In genomic region chr11:72851214-72851613, GRCm38 (mm10) we compare ENCODE assay signal across 27 mouse cellular contexts. TPM values are rescaled to one million over a fixed set of nuclear protein-coding genes. Genes with fewer than 3 reads are reported as not detected.
DNase-seq lines count a peak whose midpoint lies in the region; ATAC-seq and TF ChIP-seq lines count a peak whose summit lies in the region.
"Had no signal": no experiment of that assay in that cellular context is flagged by ENCODE, and none has a peak within 500 bp of the region (broad histone marks: within the 10 kb centered on the region; RNA-seq: fewer than 3 reads in every experiment).

No protein-coding gene starts in this region.

- TF ChIP-seq CTCF in intestine, postnatal 0 days (IDR thresholded peaks at IDR 0.05; ENCODE audit: low read depth): no peak
- TF ChIP-seq CTCF in left cerebral cortex, adult 2 months (IDR thresholded peaks at IDR 0.05): no peak
- TF ChIP-seq CTCF in midbrain, postnatal 0 days (IDR thresholded peaks at IDR 0.05): no peak

- intact Hi-C loops in left cerebral cortex, adult 2 months (cut with DNase I): loop anchor here (10.0 kb wide), 1 partner anchor 276 kb away; no protein-coding TSS in a partner anchor
- intact Hi-C loops in left cerebral cortex, postnatal 4 days (cut with DNase I): loop anchor here (10.0 kb wide), 2 partner anchors 64 to 116 kb away; no protein-coding TSS in a partner anchor

- no peak overlapping the region for H3K27ac ChIP-seq in intestine, postnatal 0 days (ENCODE audit: low read depth, low read length)
- no peak overlapping the region for H3K27ac ChIP-seq in intestine, embryonic 16.5 days (ENCODE audit: low read length)
- peak overlapping the region; percentile 10; the same call in 1 of the 2 replicates for H3K27ac ChIP-seq in left cerebral cortex, adult 2 months
- H3K27ac ChIP-seq in midbrain, embryonic 12.5 days (replicated peaks): 0 out of 2 replicates have a peak overlapping the region, but pooled peaks have one; percentile 25
- H3K27ac ChIP-seq in midbrain, postnatal 0 days (ENCODE audit: low read depth, low read length): no peak overlapping the region
- H3K27ac ChIP-seq: embryonic facial prominence, embryonic 13.5 days; embryonic facial prominence, embryonic 15.5 days; forebrain, embryonic 10.5 days; forebrain, embryonic 12.5 days had no signal

- H3K36me3 ChIP-seq in intestine, postnatal 0 days (ENCODE audit: control insufficient read depth, insufficient read depth): peaks cover 76% of the 10 kb centered on the region
- peaks cover 20% of the 10 kb centered on the region for H3K36me3 ChIP-seq in intestine, embryonic 16.5 days (ENCODE audit: control insufficient read depth, insufficient read depth, low read length)
- peaks cover 75% of the 10 kb centered on the region for H3K36me3 ChIP-seq in midbrain, embryonic 12.5 days
- H3K36me3 ChIP-seq in midbrain, postnatal 0 days (ENCODE audit: insufficient read depth, low read length): peaks cover 59% of the 10 kb centered on the region

- H3K9ac ChIP-seq in intestine, postnatal 0 days (ENCODE audit: low read depth, low read length): no peak overlapping the region
- H3K9ac ChIP-seq in intestine, embryonic 16.5 days (ENCODE audit: low read depth, low read length): no peak overlapping the region
- H3K9ac ChIP-seq in midbrain, embryonic 12.5 days (replicated peaks): no peak overlapping the region
- H3K9ac ChIP-seq in midbrain, postnatal 0 days (replicated peaks; ENCODE audit: low read length, poor library complexity, severe bottlenecking): no peak overlapping the region
- H3K9ac ChIP-seq: embryonic facial prominence, embryonic 13.5 days; embryonic facial prominence, embryonic 15.5 days; forebrain, embryonic 12.5 days had no signal

- 82% methylated on average over 4 of the region's 4 CpGs for WGBS in intestine, postnatal 0 days
- WGBS in intestine, embryonic 16.5 days: 86% methylated on average over 4 of the region's 4 CpGs
- WGBS in midbrain, embryonic 12.5 days: 85% methylated on average over 4 of the region's 4 CpGs
- 86% methylated on average over 4 of the region's 4 CpGs for WGBS in midbrain, postnatal 0 days

- no peak overlapping the region for H3K4me2 ChIP-seq in intestine, postnatal 0 days (replicated peaks; ENCODE audit: low read depth)
- no peak overlapping the region for H3K4me2 ChIP-seq in intestine, embryonic 16.5 days (ENCODE audit: low read depth, low read length)
- H3K4me2 ChIP-seq in midbrain, embryonic 12.5 days (replicated peaks): no peak overlapping the region
- H3K4me2 ChIP-seq in midbrain, postnatal 0 days (ENCODE audit: low read depth, low read length, poor library complexity, severe bottlenecking): no peak overlapping the region
- H3K4me2 ChIP-seq: embryonic facial prominence, embryonic 13.5 days; embryonic facial prominence, embryonic 15.5 days; forebrain, embryonic 12.5 days had no signal

- no peak overlapping the region for H3K4me3 ChIP-seq in intestine, postnatal 0 days (ENCODE audit: low read depth, low read length)
- no peak overlapping the region for H3K4me3 ChIP-seq in intestine, embryonic 16.5 days (ENCODE audit: low read length)
- H3K4me3 ChIP-seq in left cerebral cortex, adult 2 months: no peak overlapping the region
- H3K4me3 ChIP-seq in midbrain, embryonic 12.5 days: no peak overlapping the region
- H3K4me3 ChIP-seq in midbrain, postnatal 0 days (ENCODE audit: low read depth, low read length): no peak overlapping the region
- H3K4me3 ChIP-seq: embryonic facial prominence, embryonic 13.5 days; embryonic facial prominence, embryonic 15.5 days; erythroblast, embryonic 14.5 days; forebrain, embryonic 10.5 days; forebrain, embryonic 12.5 days had no signal

- H3K27me3 ChIP-seq in intestine, postnatal 0 days (replicated peaks; ENCODE audit: control insufficient read depth, insufficient read depth, low read length): no peaks in the 10 kb centered on the region
- H3K27me3 ChIP-seq in intestine, embryonic 16.5 days (replicated peaks; ENCODE audit: control insufficient read depth, insufficient read depth, low read length): no peaks in the 10 kb centered on the region
- no peaks in the 10 kb centered on the region for H3K27me3 ChIP-seq in midbrain, embryonic 12.5 days
- H3K27me3 ChIP-seq in midbrain, postnatal 0 days (ENCODE audit: insufficient read depth, low read length): no peaks in the 10 kb centered on the region
- H3K27me3 ChIP-seq: CH12.LX; embryonic facial prominence, embryonic 13.5 days; embryonic facial prominence, embryonic 15.5 days; forebrain, embryonic 12.5 days had no signal

- ATAC-seq in intestine, postnatal 0 days: 0 out of 2 replicates have a peak, but pooled peaks have one; percentile 27
- no peak for ATAC-seq in intestine, embryonic 16.5 days
- ATAC-seq in midbrain, embryonic 12.5 days (ENCODE audit: low FRiP score, low read depth): no peak
- no peak for ATAC-seq in midbrain, postnatal 0 days (ENCODE audit: low FRiP score)
- ATAC-seq: CD4-positive, CD25-positive, alpha-beta regulatory T cell, adult 4 months; forebrain, embryonic 14.5 days; forebrain, embryonic 16.5 days had no signal

- H3K9me3 ChIP-seq in intestine, postnatal 0 days (ENCODE audit: control insufficient read depth): no peaks in the 10 kb centered on the region
- no peaks in the 10 kb centered on the region for H3K9me3 ChIP-seq in intestine, embryonic 16.5 days (ENCODE audit: control insufficient read depth, low read length)
- H3K9me3 ChIP-seq in midbrain, embryonic 12.5 days: no peaks in the 10 kb centered on the region
- H3K9me3 ChIP-seq in midbrain, postnatal 0 days (ENCODE audit: low read length): no peaks in the 10 kb centered on the region
- H3K9me3 ChIP-seq: embryonic facial prominence, embryonic 13.5 days; embryonic facial prominence, embryonic 15.5 days; forebrain, embryonic 10.5 days; forebrain, embryonic 12.5 days; G1E had no signal

- DNase-seq in left cerebral cortex, adult 2 months (ENCODE audit: extremely low spot score in 1 of 2, low spot score in 2 of 2): no peak
- no peak for DNase-seq in left cerebral cortex, postnatal 4 days
- no peak for DNase-seq in midbrain, postnatal 0 days (ENCODE audit: low spot score)
- DNase-seq: adrenal gland, adult 2 months; adrenal gland, postnatal 10 days; adrenal gland, postnatal 25 days; B cell, adult 2 months; cerebellum, adult 11 months; cerebellum, adult 18-20 months; cerebellum, adult 8-10 months; cerebellum, adult 9-11 months; cerebellum, postnatal 14 days; cerebellum, postnatal 36 days; embryo, embryonic 11 days had no signal

- no peaks in the 10 kb centered on the region for H3K4me1 ChIP-seq in intestine, postnatal 0 days (replicated peaks; ENCODE audit: control insufficient read depth, insufficient read depth, low read length)
- peaks cover 4% of the 10 kb centered on the region; the same call in 1 of the 2 replicates for H3K4me1 ChIP-seq in intestine, embryonic 16.5 days (ENCODE audit: control insufficient read depth, insufficient read depth, low read length)
- no peaks in the 10 kb centered on the region for H3K4me1 ChIP-seq in midbrain, embryonic 12.5 days
- no peaks in the 10 kb centered on the region for H3K4me1 ChIP-seq in midbrain, postnatal 0 days (ENCODE audit: insufficient read depth, low read length)
- H3K4me1 ChIP-seq: embryonic facial prominence, embryonic 13.5 days; embryonic facial prominence, embryonic 15.5 days; forebrain, embryonic 10.5 days; forebrain, embryonic 12.5 days had no signal

RNA-seq across cellular contexts. Expression of gene Zzef1, which starts 55.2 kb away (rescaled TPM):
- polyA plus RNA-seq in intestine, postnatal 0 days (2015; fragmentation: Nextera tagmentation; extraction: Ambion mirVana): 13.9 and 17.6 TPM in 2 replicates
- polyA plus RNA-seq in intestine, embryonic 16.5 days (2015; fragmentation: Nextera tagmentation; extraction: Ambion mirVana): 11.3 and 13.7 TPM in 2 replicates
- total RNA-seq in left cerebral cortex, adult 2 months (2021): 10 to 100 TPM; 44.5 to 48.6 TPM
- 10 to 100 TPM; 56.1 to 57.1 TPM for total RNA-seq in left cerebral cortex, postnatal 4 days (2021)
- 11.9 and 12.7 TPM in 2 replicates for polyA plus RNA-seq in midbrain, embryonic 12.5 days (2016; fragmentation: Nextera tagmentation; extraction: Ambion mirVana)
- total RNA-seq in midbrain, postnatal 0 days (2014; rRNA removed): 39.7 and 41.8 TPM in 2 replicates
- 9.1 and 10.0 TPM in 2 replicates for polyA plus RNA-seq in midbrain, postnatal 0 days (2015; fragmentation: Nextera tagmentation; extraction: Ambion mirVana)

RNA-seq across cellular contexts. Expression of gene Cyb5d2, which starts 55.3 kb away (rescaled TPM):
- polyA plus RNA-seq in intestine, postnatal 0 days (2015; fragmentation: Nextera tagmentation; extraction: Ambion mirVana): 3.1 and 4.0 TPM in 2 replicates
- 4.8 and 5.1 TPM in 2 replicates for polyA plus RNA-seq in intestine, embryonic 16.5 days (2015; fragmentation: Nextera tagmentation; extraction: Ambion mirVana)
- total RNA-seq in left cerebral cortex, adult 2 months (2021): 10 to 100 TPM; 15.2 to 18.0 TPM
- total RNA-seq in left cerebral cortex, postnatal 4 days (2021): 1 to 10 TPM; 6.5 to 7.3 TPM
- polyA plus RNA-seq in midbrain, embryonic 12.5 days (2016; fragmentation: Nextera tagmentation; extraction: Ambion mirVana): 5.0 and 5.1 TPM in 2 replicates
- 9.6 and 9.9 TPM in 2 replicates for total RNA-seq in midbrain, postnatal 0 days (2014; rRNA removed)
- 6.8 and 8.1 TPM in 2 replicates for polyA plus RNA-seq in midbrain, postnatal 0 days (2015; fragmentation: Nextera tagmentation; extraction: Ambion mirVana)

Comparison
In these comparisons a context has a peak if more than half of its experiments do, and no peak if none do; other contexts are left out.
1. H3K27ac ChIP-seq: peak in left cerebral cortex, adult 2 months (single experiment) and midbrain, embryonic 12.5 days (single experiment); none in intestine, postnatal 0 days (single experiment), intestine, embryonic 16.5 days (single experiment) and midbrain, postnatal 0 days (single experiment).